Mouse (Mus musculus) kidney, embryonic 15.5 days (tissue): ENCODE measurements at regions not wholly inside any gene's neighbourhood (a gene's known extent, or its start where the extent isn't known, plus 50 kb on each side); places are given as distances from the start of the nearest gene placed in this dataset.

Source experiments
- ATAC-seq: fragments of 200-750 bp; cut with Nextera tagmentation; replicated peaks from 2 replicates; pipeline ENCODE4 v1.8.0; 2017; ENCODE audit warnings: moderate TSS enrichment; ENCODE audit not compliant: low FRiP score
- H3K27ac ChIP-seq: fragments of 300-500 bp; sonication (generic); 2 replicates; pipeline ENCODE4 v1.5.1; 2015; ENCODE audit warnings: mild to moderate bottlenecking, inconsistent platforms
- H3K27me3 ChIP-seq: fragments of 300-500 bp; sonication (generic); 2 replicates; pipeline ENCODE4 v1.6.1; 2015; ENCODE audit warnings: inconsistent platforms
- H3K36me3 ChIP-seq: fragments of 300-500 bp; sonication (generic); 2 replicates; pipeline ENCODE4 v1.6.1; 2015; ENCODE audit warnings: inconsistent platforms
- H3K4me1 ChIP-seq: fragments of 300-500 bp; sonication (generic); 2 replicates; pipeline ENCODE4 v1.6.1; 2015; ENCODE audit warnings: inconsistent platforms
- H3K4me2 ChIP-seq: fragments of 300-500 bp; sonication (generic); 2 replicates; pipeline ENCODE4 v1.6.1; 2015; ENCODE audit warnings: moderate library complexity, mild to moderate bottlenecking, inconsistent platforms
- H3K4me3 ChIP-seq: fragments of 300-500 bp; sonication (generic); replicated peaks from 2 replicates; pipeline ENCODE4 v1.5.1; 2015; ENCODE audit warnings: mild to moderate bottlenecking, inconsistent platforms
- H3K9ac ChIP-seq: fragments of 300-500 bp; sonication (generic); 2 replicates; pipeline ENCODE4 v1.6.1; 2015; ENCODE audit warnings: mild to moderate bottlenecking, inconsistent platforms
- H3K9me3 ChIP-seq: fragments of 300-500 bp; sonication (generic); replicated peaks from 2 replicates; pipeline ENCODE4 v1.6.1; 2016; ENCODE audit warnings: inconsistent platforms
- WGBS: fragments of 180-500 bp; shearing (Covaris S2); methylation state at CpG from one replicate; pipeline ENCODE4 v1.1.7; 2015; ENCODE audit warnings: mixed read lengths; 5-methylcytosine and 5-hydroxymethylcytosine counted together

GRCm38 (mm10) chr6:101446720-101447119, 69.0 kb upstream of the Pdzrn3 start:
- 69% methylated on average over 5 of the region's 5 CpGs for WGBS
- Histone ChIP-seq H3K27me3 (no peaks in the 10 kb centered on the region), H3K4me3 (no peak overlapping the region), H3K4me2 (no peak overlapping the region), H3K4me1 (no peaks in the 10 kb centered on the region), H3K9me3 (no peaks in the 10 kb centered on the region), H3K9ac (no peak overlapping the region), H3K27ac (no peak overlapping the region), H3K36me3 (no peaks in the 10 kb centered on the region)
- ATAC-seq, result no peak

- no peak overlapping the region for H3K4me3 ChIP-seq
- no peak for ATAC-seq
- H3K4me2 ChIP-seq, result no peak overlapping the region
- no peaks in the 10 kb centered on the region for H3K36me3 ChIP-seq
- H3K9ac ChIP-seq, result no peak overlapping the region
- no peaks in the 10 kb centered on the region for H3K27me3 ChIP-seq
- H3K4me1 ChIP-seq, result no peaks in the 10 kb centered on the region
- H3K9me3 ChIP-seq, result no peaks in the 10 kb centered on the region
- 34% methylated on average over 2 of the region's 2 CpGs for WGBS
- H3K27ac ChIP-seq, result no peak overlapping the region
Observed at GRCm38 (mm10) chr6:101446316-101446715, 68.6 kb upstream of the Pdzrn3 start.

- Histone ChIP-seq H3K4me1 (peaks cover 10% of the 10 kb centered on the region), H3K9ac (no peak overlapping the region), H3K36me3 (no peaks in the 10 kb centered on the region), H3K4me2 (no peak overlapping the region), H3K4me3 (no peak overlapping the region), H3K9me3 (no peaks in the 10 kb centered on the region), H3K27me3 (no peaks in the 10 kb centered on the region), H3K27ac (no peak overlapping the region)
- WGBS, result 32% methylated on average over 8 of the region's 8 CpGs
- no peak for ATAC-seq
Observed at GRCm38 (mm10) chr6:101432769-101433168, 55.1 kb upstream of the Pdzrn3 start.

- Histone ChIP-seq H3K4me2 (no peak overlapping the region), H3K27ac (no peak overlapping the region), H3K9me3 (no peaks in the 10 kb centered on the region), H3K27me3 (no peaks in the 10 kb centered on the region), H3K4me1 (peaks cover 10% of the 10 kb centered on the region), H3K9ac (no peak overlapping the region), H3K4me3 (no peak overlapping the region), H3K36me3 (no peaks in the 10 kb centered on the region)
- no peak for ATAC-seq
- WGBS, result 71% methylated on average over 2 of the region's 2 CpGs
Observed at GRCm38 (mm10) chr6:101429634-101430033, 51.9 kb upstream of the Pdzrn3 start.
